Mouse (Mus musculus): ENCODE measurements around the gene Trim12c.
"Not testable (repeated sequence)": the region's sequence is repeated elsewhere in the genome, so short reads cannot be mapped to it uniquely, and the experiment has no call there.

GRCm38 (mm10) chr7:104340744-104341143 is 12.4 kb downstream of the Trim12c start:
- TF ChIP-seq POLR2A (IDR thresholded peaks at IDR 0.05; ENCODE audit: insufficient read depth, low read depth, low read length); EP300 (IDR thresholded peaks at IDR 0.05; ENCODE audit: insufficient read depth, low read depth, low read length); CTCF (IDR thresholded peaks at IDR 0.05): not testable (repeated sequence)

Data from heart, adult 2 months (tissue).